Mouse (Mus musculus) heart, adult 18-20 months (tissue): Measurements from ENCODE around the gene Ap1s1. TPM values are rescaled to one million over a fixed set of nuclear protein-coding genes. Genes with fewer than 3 reads are reported as not detected.

Experiments used
- DNase-seq, 2 experiments: peaks; one replicate each; pipeline ENCODE4 v3.0.0; 2021 to 2022; ENCODE audit warnings: mixed read lengths in 1 of 2
- microRNA-seq, 2 experiments: library from miRNA; unstranded; fragments of <30 nt; microRNA quantifications; one replicate each; pipeline ENCODE4 v1.2.0; 2022
- total RNA-seq, 2 experiments: library from RNA; stranded (reverse); gene quantifications; 2 replicates each; pipeline ENCODE4 v1.2.3; 2021

Ap1s1 gene
- total RNA-seq, 2 experiments from 2014 or later, result 37.5 to 40.2 TPM

DNA sequence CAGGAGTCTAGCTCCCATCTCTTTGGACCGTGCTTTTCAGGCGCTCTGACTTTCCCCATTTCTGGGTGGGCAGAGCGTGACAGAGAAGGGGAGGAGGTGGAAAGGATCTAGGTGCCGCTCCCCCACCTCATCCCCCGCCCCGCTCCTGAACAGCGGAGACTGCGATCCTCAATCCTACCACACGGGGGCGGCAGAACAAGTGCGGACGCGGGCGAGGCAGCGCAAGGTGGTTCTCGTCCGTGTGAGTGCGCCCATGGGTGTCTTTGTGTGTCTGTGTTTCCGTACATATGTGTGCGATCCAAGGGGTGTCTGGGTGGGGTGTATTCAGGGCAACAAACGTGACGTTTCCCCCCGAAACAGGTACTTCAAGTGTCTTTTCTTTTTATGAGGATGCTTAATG, 20.8 kb downstream of the Ap1s1 start:
- peak; percentile 62 to 92 for DNase-seq

DNA sequence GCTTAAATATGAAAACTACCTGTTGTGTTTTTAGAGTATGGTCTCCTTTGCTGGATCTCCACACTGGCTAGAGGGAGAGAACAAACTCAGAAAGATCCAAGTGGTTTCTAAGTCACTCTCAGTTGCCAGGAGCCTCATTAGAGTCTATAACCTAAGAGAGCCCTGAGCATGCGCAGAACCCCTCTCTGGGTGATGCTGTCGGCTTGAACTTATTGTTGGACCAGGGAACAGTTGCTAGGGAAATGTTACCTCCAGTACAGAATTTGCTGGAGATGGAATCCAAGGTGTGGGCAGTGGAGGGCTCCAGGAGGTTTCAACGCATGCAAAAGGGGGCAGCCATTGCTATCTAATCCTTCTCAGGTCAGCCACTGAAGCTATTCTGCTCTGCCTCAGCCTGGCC, 21.6 kb downstream of the Ap1s1 start:
- DNase-seq, result no peak

DNA sequence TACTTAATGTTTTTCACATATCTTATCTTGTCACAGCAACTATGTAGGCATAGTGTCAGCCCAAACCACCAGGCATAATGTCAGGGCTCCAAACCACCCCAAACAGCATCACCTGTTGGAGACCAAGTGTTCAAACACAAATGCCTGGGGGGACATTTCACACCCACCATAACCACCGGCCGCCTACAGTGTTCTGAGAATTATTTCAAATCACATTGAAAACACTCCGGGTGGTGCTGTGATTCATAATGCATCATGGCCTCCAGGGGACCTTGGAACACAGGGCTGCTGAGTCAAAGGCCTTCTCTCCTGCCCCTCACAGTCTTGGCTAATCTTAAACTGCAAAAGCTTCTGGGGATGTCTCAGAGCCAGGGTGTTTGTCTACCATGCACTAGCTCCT, 30.0 kb downstream of the Ap1s1 start:
- DNase-seq, result no peak

DNA sequence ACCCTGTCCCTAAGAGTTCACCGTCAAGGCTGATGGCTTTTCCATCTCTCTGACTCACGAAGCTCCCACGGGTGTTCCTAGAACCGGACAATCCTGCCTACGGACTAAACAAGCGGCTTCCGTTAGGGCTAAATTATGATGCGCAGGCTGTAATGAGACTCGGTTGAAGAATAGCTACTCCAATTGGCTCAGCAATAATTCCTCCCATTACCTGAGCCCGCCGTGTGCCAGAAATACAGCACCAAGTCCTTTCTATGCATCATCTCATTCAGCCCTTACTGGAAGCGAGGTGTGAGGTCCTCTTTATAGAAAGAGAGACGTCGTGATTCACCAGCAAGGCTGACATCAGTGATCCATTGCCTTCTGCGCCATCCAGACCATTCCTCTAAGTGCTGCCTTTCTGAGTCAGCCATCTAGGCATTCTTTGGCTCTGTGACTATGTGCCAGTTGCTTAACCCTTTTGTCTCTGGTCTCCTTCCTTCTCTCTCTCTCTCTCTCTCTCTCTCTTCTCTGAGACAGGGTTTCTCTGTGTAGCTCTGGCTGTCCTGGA, 33.5 kb downstream of the Ap1s1 start:
- no peak for DNase-seq

DNA sequence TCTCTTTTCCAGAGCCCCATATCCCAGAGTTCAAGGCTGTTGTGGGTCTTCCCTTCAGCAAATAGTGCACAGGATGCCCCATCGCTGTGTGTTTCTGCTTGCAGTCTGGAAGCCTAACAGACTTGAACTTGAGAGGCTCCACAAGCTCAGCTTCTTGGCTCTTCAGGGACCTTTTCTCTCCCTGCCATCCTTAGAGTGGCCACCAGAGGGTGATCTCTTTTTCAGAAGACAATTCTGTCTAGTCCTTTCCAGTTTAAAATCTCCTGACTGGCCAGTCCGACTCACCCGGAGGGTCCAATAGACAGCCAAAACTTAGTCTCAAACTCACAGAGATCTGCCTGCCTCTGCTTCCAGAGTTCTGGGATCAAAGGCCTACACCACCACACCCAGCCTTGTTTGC, 35.9 kb downstream of the Ap1s1 start:
- peak in 1 of 2 experiments; percentile 71 for DNase-seq

DNA sequence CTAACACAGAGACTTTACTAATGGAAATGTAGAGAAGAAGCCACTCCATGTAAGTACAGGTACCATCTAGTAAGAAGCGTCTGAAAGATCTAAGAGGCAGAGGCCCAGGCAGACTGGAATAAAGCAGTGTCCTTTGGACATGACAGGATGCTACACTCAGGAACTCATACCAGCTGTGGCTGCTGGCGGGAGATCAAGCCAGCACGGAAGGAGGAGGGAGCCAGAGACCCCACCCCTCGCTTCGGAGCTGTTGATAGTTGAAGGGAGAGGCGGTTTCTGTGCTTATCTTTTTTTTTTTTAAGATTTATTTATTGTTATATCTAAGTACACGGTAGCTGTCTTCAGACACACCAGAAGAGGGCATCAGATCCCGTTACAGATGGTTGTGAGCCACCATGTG, 38.7 kb downstream of the Ap1s1 start:
- no peak for DNase-seq

DNA sequence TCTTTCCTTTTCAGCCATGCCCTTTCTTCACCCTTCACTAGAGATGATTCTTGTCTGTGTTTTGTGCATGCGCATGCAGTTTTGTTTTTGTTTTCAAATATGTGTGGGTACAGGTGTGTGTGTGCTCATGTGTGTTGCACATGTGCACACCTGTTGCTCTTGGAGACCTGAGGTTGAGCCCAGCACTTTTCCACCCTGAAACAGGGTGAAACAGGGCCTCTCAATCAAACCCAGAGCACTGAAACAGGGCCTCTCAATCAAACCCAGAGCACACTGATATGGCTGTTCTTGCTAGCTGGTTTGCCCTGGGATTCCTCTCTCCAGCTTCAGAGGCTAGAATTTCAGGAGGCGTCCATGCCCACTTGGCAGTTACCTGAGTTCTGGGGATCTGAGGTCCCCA, 45.3 kb downstream of the Ap1s1 start:
- DNase-seq, result no peak

DNA sequence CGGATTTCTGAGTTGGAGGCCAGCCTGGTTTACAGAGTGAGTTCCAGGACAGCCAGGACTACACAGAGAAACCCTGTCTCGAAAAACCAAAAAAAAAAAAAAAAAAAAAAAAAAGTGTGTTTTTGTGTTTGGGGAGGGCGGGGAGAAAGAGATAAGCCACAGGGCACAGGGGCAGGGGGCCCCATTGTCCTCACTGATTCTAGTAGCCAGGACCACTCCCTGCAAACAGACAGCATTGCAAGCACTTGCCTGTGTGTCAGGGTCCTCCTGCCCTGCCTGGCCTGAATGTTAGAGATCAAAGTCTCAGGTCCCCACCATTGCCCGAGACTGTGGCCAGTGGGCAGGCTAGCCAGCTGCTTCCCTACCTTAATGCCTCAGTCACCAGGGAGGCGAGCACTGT, 46.5 kb downstream of the Ap1s1 start:
- no peak for DNase-seq

DNA sequence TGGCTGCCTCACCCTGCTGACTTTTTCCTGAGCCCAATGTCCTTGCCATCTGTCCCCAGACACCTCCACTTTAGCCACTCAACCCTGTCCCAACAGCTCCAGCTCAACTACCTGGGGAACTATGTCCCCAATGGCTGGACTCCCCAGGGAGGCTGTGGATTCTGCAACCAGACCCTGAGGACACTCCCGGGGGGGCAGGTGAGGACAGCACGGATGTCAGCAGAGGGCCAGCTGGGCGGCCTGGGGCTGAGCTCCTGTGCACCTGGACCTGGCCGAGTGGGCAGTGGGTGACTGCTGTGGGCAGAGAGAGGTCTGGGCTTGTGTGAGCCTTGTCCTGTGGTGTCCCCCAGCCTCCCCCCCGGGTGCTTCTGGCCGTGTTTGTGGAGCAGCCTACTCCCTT, 56.1 kb downstream of the Ap1s1 start:
- DNase-seq, result no peak

DNA sequence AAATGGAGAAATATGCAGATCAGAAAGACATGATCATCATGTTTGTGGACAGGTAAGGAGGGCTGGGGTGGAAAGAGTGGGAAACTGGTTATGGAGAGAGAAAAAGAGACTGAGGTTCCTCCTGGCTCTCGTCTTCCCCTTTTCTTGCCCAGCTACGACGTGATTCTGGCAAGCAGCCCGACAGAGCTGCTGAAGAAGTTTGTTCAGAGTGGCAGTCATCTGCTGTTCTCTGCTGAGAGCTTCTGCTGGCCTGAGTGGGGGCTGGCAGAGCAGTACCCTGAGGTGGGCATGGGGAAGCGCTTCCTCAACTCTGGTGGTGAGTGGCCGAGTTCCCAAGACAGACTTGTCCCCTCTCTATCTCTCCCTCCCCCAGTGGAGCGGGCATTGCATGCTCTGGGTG, 57.5 kb downstream of the Ap1s1 start:
- DNase-seq, result peak; percentile 58 to 61

DNA sequence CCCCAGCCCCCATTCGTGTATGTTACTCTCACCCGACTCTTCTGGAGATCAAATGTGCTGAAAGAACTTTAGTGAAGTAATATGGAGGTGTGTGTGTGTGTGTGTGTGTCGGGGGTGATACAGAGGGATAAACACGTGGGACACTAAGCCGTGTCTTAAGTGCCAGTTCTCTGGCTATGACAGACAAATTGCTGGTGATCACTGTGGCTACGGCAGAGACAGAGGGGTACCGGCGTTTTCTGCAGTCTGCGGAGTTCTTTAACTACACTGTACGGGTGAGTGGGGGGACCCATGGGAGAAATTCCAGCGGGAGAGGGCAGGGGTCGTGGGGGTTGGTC, 58.0 kb downstream of the Ap1s1 start, which contains the start of gene Znhit1:
TSS of gene Znhit1 (minus strand) at position 88 of the 338 bp plus-strand sequence.
- no peak for DNase-seq

DNA sequence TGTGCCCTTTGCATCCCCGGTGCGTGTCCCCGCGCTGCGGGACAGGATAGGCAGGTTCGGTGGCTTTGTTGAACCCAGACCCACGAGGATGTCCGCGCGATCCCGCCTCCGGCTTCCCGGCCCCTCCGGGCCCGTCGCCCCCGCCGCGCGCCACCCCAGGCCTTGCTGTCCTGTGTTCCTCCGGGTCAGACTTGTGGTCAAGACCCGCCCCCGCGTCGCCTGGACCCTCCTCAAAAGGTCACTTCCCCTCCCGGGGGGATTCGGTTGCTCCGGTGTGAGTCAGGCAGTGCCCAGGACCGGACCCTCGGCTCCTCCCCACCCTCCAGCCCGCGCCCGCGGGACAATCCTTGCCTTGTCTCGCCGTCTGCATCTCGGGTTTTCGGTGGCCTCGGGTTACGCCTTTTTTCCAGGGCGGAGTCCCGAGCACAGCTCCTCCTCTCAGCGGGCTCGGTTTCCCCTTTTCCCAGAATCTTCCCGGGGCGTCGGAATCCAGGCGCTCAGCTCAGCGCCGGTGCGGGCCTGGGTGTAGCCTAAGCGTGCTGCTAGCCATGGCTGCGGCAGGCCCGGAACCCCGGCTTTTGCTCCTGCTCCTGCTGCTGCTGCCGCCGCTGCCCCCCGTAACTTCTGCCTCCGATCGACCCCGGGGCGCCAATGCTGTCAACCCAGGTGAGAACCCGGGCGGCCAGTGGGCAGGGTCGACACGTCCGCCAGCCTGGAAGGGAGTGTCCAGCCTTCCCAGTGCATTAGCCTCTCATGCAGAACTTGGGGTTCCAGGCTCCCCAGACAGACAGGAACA, 58.6 kb downstream of the Ap1s1 start:
- DNase-seq, result peak; percentile 89 to 90

DNA sequence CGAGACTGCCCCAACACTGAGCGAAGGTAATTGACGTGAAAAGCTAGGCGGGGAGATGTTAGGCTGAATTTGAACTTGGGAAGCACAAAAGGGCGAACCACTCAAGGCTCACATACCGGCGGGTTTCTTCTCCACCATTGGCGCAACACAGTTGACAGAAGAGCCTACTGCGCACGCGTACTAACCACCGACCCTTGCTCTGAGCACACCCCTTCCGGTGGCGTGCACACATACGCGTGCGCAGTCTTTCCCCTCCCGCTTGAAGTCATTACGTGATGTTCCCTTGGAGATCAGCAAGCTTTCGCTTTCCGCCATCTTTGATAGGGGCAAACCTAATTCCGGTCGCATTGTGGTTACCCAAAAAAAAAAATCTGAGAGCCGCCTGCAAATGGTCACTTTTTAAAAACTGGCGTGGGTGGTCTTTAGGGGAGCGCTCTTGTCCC, 59.2 kb downstream of the Ap1s1 start, which contains the start of gene Plod3:
TSS of gene Plod3 (plus strand) at position 325 of the 443 bp plus-strand sequence.
- DNase-seq, result peak; percentile 96 to 98

Small RNAs within 50 kb of the gene (microRNA-seq; reads per million reads assigned to microRNA genes)
- gene Mir702, result 10.3 to 13.3 reads per million in 2 experiments

Other genes starting within 250 kb of the Ap1s1 start
- gene Col26a1, start 162.9 kb downstream of the Ap1s1 start, total RNA-seq, result not detected
- 10 to 100 TPM in 1 of 2 experiments, 1 to 10 TPM in 1; 8.9 to 10.0 TPM for gene Ift22, start 138.0 kb downstream of the Ap1s1 start, total RNA-seq
- gene Fis1, start 92.9 kb downstream of the Ap1s1 start, total RNA-seq, result 100 to 1,000 TPM; 190 to 205 TPM
- 1 to 10 TPM; 5.1 to 8.4 TPM for gene Cldn15, start 79.5 kb downstream of the Ap1s1 start, total RNA-seq
- 10 to 100 TPM; 33.2 to 35.8 TPM for gene Plod3, start 59.1 kb downstream of the Ap1s1 start, total RNA-seq
- 10 to 100 TPM; 62.6 to 67.4 TPM for gene Znhit1, start 58.1 kb downstream of the Ap1s1 start, total RNA-seq
- gene Vgf, start 19.7 kb downstream of the Ap1s1 start, total RNA-seq, result not detected
- 10 to 100 TPM; 18.4 to 33.2 TPM for gene Serpine1, start 26.1 kb upstream of the Ap1s1 start, total RNA-seq
- gene Trim56, start 70.1 kb upstream of the Ap1s1 start, total RNA-seq, result 10 to 100 TPM; 19.0 to 21.5 TPM
- gene Muc3, start 103.2 kb upstream of the Ap1s1 start, total RNA-seq, result not detected
- under 1 TPM; 0.33 to 0.40 TPM for gene Muc3a, start 166.3 kb upstream of the Ap1s1 start, total RNA-seq
- 1 to 10 TPM; 1.8 to 2.6 TPM for gene Ache, start 241.4 kb upstream of the Ap1s1 start, total RNA-seq
- gene Ufsp1, start 248.5 kb upstream of the Ap1s1 start, total RNA-seq, result 10 to 100 TPM in 1 of 2 experiments, 1 to 10 TPM in 1; 8.1 to 10.7 TPM